Mouse (Mus musculus): ENCODE measurements around the gene Adamts2.

The Adamts2 gene

DNA sequence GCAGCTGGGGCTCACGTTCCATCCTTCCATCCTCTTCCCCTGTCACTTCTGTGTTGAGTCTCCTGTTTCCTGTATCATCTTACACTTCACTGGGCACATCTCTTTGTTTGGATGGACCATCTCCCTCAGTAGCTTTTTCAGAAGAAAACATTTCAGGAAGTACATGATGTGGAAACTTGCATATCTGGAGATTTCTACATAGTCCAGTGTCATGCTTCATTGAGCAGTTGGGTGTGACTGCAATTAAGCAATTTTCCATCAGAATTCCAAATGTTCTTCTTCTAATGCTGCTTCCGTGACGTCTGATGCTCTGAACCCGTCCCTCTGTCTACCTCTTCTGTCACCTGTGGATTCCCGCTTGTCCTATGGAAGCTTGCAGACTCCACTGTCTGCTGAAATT lies 124.2 kb downstream of the Adamts2 start:
- in situ Hi-C loops (cut with MboI, MseI) = no loop called here

DNA sequence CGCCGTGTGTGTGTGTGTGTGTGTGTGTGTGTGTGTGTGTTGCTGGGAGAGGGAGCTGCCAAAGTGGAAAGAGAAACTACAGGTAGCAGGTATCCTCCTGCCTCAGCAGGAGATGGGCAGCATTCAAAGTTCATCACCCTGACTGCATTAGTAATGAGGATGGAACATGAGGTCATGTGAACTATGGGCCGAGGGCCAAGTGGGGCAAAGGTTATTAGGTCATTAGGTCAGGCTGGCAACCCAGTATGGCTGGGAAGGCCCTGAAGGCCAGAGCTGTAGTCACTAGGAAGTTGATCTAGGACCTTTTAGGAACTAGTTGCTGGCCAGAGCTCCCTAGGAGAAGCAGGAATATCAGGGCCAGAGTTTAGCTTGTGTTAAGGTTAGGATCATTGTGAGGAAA lies 131.3 kb downstream of the Adamts2 start:
- in situ Hi-C loops (cut with MboI, MseI) = no loop called here

DNA sequence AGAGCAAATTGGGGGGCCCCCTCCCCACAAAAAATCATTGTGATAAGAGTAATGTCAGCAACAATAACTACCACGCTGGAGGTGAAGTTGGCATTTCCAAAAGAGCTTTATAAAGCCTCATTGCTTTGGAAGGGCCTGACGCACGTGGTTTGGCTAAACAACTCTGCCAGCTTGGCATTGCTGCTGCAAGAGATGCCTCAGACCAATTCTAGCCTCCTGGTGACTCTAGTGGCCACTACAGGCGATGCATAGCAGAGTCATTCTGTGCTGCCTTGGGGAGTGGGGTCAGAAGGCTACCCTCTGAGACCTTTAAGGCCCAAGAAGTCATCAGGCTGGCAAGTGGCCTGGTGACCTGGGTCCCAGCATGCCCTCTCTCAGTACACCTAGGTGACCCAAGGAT lies 132.2 kb downstream of the Adamts2 start:
- in situ Hi-C loops (cut with MboI, MseI) = no loop called here

DNA sequence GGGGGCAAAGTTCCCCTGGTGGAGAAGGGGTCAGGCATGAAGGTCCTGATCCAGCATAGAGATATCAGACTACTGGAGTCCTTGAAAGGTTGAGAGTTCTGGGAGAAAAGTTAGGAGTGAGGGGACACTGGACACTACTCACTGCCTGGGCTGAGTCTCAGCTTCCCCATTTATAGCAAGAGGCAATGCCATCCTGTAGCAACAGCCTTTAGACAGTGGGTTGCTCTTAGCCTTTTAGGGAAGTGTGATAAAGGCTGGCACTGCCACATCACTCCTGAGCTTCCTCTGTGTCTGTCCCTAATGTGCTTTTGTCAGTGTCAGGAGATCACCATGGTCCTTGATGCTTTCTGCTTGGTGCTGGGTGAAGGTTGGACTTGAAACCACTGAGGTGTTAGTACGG lies 134.7 kb downstream of the Adamts2 start:
- in situ Hi-C loops (cut with MboI, MseI) = no loop called here

DNA sequence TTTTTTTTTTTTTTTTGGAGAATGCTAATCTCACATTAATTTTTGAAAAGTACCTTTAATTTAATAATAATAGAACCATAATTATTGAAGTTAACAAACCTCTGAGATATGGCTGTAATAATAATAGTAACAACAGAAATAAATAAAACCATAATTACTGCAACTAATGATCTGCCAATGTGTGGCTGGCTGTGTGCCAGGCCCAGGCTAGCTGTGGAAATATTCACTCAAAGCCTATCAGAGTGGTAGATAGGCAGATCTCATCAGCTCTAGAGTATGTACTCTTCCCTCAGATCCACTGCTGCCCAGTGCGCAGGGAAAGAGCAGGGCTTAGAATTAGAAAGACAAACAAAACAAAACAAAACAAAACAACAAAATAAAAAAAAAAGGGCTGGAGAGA lies 136.6 kb downstream of the Adamts2 start:
- in situ Hi-C loops (cut with MboI, MseI) = no loop called here

DNA sequence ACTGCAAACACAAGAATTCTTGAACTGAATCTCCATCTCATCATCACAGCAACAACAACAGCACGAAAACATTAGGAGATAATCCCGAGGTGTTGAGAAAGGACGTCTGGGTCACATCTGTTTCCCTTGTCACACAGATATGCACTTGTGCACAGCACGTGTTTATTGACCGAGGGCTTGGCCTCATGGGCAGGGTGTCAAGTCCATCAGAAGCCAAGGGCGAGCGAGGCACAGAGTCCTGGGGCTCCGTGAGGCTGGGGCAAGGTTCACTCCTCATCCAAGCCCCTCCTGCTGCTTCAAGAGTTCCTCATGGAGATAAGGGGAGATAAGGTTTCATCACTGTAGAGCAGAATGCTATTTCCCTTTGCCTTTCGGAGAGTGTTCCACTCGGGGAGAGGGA lies 137.6 kb downstream of the Adamts2 start:
- in situ Hi-C loops (cut with MboI, MseI) = no loop called here

DNA sequence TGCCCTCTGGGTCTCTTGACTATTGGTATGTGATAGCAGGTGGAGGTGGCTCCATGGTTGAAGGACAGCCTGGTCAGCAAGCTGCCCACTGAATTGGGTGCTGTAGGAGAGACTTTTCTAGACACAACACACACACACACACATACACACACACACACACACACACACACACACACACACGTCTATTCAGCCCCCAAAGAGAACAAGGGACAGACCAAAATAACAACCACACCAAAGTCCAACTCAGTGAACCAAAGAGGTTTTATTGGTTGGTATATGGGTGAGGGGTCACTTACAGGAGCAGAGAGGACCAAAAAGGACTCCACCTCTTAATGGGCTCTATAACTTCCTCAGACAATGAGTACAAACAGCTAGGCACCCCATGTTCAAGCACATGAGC lies 140.3 kb downstream of the Adamts2 start:
- in situ Hi-C loops (cut with MboI, MseI) = no loop called here

DNA sequence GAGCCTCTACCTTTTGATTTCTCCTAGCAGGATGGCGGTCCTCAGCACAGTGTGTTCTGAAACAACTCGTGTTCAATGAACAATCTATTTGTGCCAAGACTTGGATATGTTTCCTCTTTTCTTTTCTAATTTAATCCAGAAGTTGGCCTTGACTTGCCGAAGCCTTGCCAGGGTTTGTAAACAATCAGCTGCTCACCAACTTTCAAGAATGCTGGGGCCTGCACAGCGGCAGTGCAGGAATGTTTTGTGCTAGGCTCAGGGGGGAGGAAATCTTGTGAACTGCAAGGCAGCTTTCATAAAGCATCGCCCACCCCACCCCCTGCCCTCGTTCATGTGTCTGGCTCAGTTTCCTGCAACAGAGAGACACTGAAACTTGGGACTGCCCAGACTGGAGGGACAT lies 143.1 kb downstream of the Adamts2 start:
- in situ Hi-C loops (cut with MboI, MseI) = no loop called here

DNA sequence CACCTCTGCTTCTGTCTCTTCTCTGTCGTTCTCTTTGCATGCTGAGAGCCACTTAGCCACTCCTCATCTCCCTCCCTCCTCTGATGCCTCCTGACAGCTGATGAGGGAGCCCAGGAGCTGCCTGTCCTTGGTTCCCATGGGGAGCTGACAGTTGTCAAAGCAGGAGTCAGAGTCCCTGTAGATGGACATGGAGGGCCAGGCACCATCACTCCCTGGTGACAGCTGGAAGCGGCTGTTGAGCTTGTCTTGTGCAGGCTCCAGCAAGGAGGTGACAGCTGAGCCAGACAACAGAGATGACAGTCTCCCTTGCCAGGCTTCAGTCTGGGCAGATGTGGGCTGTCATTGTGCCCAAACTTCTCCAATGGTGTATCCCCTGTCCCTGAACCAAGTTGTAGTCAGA lies 144.6 kb downstream of the Adamts2 start:
- in situ Hi-C loops (cut with MboI, MseI) = no loop called here

DNA sequence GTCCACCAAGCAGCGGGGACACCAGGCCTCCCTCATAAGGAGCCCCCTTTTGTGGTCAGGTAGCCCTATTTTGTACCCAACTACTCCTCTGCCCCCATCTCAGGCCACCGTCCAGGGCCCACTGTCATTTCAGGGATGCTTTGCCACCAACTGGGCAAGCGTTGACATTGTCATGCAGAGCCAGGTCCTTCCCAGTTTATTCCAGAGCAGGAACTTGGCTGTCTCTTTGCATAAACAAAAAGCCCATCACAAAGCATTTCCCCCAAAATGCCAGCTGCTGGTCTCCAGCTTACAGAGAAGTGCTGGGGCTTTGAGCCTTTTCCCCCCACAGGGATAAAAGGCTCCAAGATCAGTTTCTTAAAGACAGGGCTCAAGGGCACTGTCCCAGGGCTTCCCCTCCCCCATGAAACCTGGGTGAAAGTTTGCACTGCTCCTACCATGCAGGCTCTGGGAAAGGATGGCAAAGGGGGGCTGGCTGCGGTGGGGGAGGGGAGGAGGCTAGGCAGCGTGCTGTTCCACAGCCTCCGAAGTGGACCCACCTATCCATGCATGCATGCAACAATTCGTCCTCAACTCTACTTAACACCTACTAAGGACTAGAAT lies 149.2 kb downstream of the Adamts2 start:
- in situ Hi-C loops (cut with MboI, MseI) = no loop called here

DNA sequence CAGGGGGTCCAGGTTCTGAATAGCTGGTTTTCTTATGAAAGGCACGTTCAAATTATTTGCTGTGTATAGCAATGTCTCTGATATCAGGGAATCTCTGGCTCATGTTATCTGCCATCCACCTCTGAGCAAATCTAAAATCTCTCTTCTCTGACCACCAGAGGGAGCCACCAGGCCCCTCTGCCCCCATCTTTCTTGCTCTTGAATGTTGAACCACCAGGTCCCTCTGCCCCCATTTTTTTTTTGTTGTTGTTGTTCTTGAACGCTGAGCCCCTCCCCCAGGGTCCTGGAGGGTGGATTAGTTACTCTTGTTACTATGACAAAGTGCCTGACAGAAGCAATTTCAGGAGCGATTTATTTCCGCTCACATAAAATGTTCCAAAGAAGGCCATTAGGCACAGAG lies 155.9 kb downstream of the Adamts2 start:
- in situ Hi-C loops (cut with MboI, MseI) = no loop called here

DNA sequence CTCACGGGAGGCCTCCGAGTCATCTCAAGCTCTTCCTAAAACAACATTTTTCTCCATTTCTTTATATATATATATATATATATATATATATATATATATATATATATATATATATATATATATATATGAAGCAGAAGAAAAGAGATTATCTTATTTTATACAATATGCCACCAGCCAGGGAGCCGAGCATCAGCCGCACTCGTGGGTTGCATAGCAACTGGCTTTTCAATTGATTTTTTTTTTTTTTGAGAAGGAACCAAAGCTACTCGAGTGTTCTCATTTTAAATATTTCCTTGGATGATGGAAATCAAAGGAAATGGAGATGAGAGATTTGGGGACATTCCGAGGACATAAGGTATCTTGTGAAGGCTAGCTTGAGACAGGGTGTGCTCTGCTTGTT lies 164.6 kb downstream of the Adamts2 start:
- in situ Hi-C loops (cut with MboI, MseI) = no loop called here

DNA sequence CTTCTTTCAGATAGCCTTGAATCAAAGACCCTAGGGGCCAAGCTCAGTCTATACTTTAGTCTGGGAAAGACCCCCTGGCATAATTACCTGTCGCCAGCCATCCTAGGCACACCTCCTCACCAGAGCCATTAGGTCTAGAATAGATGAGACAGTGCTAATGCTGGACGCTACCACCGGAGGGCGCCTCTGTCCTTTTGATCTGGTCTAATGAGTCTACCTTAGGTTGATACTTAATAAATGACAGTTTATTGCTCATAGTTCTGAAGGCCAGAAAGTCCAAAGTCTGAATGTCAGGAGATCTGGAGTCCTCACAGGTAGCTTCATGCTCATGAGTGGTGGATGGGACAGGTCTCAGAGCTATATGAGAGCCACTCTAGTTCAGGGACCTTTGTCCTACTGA lies 165.2 kb downstream of the Adamts2 start:
- in situ Hi-C loops (cut with MboI, MseI) = no loop called here

DNA sequence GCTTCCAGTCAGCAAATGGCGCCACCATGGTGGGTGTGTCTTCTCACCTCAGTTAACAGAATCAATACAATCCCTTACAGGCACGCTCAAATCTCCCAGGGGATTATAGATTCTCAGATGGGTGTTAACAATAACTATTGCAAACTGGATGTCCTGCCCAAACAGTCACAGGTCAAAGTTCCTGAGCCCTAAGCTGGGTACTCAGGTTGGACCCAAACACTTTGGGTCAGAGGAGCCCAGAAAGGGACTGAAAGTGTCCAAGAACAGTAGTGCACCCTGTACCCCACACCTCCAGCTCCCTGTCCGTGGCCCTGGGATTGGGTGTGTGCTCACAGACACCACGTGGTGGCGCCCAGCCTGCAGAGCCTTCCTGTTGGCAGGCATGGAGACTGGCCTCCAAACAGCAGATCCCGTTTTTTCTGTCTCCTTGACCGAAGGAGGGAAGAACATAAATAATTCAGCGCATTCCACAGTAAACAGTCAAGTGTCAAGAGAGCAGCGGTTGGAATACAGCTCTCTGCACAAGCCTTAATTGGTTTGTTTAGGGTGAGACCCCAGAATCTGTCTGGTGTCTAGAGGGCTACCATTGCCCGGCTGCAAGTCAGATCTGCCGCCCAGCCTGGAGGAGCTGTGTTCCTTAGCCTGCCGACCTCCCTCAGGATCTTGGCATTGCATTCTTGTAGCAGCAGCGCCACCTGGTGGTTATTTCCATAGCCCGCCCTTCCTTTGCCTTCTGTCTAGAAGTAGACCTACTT lies 167.3 kb downstream of the Adamts2 start:
- in situ Hi-C loops (cut with MboI, MseI) = no loop called here

DNA sequence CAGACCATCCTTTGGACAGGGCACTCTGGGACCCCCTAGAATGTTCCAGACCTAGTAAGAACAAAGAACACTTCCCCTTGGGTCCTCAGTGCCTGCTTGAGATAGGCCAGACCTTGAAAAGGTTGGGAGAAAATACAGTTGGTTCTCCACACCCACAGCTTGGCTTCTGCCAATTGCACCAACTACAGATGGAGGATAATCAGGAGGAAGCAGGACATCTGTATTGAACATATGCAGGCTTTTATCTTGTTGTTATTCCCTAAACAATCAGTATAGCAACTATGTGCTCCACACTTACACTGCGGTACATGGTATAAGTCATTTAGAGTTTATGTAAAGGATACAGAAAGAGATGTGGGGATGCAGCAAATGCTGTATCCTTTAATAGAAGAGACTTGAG lies 169.1 kb downstream of the Adamts2 start:
- in situ Hi-C loops (cut with MboI, MseI) = no loop called here

DNA sequence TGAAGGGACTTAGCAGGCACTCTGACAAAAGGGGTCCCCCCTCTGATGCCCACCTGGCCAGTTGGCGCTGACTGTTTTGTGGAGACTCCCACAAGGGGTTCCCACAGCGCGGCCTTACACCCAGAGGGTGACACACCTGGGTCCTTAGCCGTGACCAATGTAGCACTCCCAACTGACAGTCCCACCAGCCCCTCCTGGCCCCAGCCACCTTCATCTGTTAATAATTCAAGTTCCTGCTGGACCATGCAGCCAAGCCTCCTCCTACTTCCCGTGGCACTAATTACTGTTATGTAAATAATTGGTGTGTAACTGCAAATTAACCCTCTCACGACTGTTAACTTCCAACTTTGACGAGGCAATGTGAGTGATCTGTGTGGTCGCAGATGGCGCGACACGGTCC lies 195.8 kb downstream of the Adamts2 start:
- in situ Hi-C loops (cut with MboI, MseI) = no loop called here

DNA sequence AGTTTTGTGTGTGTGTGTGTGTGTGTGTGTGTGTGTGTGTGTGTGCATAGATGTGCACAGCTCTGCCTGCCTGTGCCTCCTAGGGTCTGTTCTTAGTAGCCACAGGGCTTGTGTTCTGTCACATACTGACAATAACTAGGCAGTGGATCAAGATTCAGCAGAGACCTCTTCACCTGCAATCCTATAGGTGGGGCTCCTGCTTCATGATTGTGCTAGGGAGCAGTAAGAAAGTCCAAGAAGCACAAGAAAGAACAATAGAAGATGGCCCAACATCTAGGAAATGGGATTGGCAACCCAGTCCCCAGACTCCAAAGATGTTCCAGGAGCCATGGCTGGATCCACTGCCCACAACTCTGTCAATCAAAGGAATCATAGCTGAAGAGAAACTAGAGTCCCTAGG lies 197.0 kb downstream of the Adamts2 start:
- in situ Hi-C loops (cut with MboI, MseI) = no loop called here

DNA sequence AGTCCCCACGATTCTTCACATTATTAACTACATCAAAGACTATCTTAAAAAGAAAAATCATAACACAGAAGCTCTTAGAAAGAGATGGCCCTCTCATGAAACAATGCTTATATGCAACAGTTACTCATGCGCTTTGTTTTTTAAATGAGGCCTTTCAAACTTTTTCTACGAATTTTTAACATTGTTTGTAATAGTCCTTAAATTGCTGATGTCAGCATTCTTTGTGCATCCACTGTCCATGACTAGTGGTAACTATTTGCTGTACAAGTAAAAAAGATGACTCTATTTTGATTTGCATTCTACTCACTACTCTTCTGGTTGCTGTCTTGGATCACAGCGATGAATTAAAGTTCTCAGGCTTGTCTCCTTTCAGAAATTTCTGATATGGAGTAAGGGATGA lies 212.3 kb downstream of the Adamts2 start:
- in situ Hi-C loops (cut with MboI, MseI) = no loop called here

DNA sequence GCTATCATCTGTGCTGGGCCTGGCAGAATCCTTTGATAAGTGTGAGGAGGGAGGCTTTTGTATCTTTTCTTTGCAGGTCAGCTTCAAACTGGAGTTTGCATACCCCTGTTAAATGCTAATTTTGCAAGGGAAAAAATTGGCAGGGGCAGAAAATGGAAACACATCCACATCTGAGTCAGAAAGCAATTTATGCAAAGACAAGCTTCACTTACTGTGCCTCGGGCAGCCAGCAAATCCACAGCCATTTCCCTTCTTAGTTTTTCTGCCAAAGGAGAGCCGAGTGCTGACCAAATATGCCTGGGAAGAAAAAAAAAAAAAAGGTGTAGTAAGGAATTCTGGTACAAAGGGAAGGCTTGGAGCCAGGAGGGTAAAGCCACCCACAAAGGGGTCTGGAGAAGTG lies 224.3 kb downstream of the Adamts2 start:
- in situ Hi-C loops (cut with MboI, MseI) = loop anchor here in 1 of 2 experiments (25.0 kb wide), 1 partner anchor 861 kb away; the partner anchor contains the start of gene 0610009B22Rik

DNA sequence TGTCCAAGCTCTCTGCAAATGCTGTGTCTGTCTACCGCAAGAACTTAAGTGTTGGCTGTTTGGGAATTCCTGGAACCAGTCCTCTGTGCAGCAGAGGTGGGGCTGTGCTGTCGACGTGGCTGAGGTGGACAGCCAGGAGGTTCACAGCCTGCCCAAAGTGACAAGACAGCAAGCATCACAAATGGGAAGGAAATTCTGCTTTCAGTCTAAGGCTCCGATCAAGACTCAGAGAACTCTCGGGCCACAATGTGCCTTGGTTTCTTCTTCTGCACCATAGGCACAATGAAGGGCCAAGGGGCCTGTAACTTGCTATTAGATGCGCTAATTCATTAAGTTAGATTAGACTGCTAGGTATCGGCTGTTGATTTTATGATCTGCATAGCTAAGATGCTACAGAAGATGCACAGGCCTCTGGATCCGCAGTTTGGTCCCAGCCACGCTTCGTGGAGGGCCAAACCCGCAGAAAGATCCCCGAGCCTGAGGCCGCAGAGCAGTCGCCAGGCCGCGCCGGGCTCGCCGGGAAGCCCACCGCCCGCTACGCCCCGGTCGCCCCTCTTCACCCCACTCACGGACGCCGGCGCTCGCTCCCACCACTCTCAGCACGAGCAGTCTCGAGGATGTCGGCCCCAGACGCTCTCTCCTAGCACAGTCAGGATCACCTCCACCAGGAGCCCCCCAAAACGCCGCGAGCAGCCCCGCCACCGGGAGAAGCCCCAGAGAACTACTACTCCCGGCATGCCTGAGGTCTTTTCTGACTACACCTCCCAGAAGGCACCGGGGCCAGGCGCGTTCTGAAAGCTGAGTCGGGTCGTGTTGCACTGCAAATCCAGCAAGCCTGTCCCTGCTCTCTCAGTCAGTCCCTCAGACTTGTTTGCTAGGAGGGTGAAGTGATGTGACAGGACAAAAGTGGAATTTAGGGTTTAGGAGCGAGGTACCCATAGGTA lies 225.4 kb downstream of the Adamts2 start, which contains the start of gene Zfp354c:
Zfp354c (minus strand) TSS at position 715 of the 944 bp plus-strand sequence.
- in situ Hi-C loops (cut with MboI, MseI) = loop anchor here in 1 of 2 experiments (25.0 kb wide), 1 partner anchor 860 kb away; the partner anchor contains the start of gene 0610009B22Rik

DNA sequence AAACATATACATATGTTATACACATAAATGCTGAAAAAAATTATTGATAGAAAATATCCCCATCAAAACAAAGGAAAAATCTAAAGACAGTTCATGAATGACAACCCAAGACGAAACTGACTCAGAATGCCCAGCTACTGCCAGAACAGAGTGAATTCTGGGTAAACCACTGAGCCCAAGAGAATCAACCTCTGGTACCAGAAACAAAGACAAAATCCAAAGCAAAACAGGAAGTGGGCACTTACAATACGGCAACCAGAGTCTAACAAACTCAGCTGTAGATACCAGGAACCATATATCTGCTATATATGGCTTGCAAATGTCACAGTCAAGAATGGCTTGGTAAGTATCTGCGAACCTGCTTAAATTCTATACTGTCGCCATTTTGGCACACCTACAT lies 233.8 kb downstream of the Adamts2 start:
- in situ Hi-C loops (cut with MboI, MseI) = loop anchor here in 1 of 2 experiments (25.0 kb wide), 1 partner anchor 852 kb away; the partner anchor contains the start of gene 0610009B22Rik
